Mouse (Mus musculus): ENCODE results near the gene Dnmt3a. TPM values are rescaled to one million over a fixed set of nuclear protein-coding genes. Genes with fewer than 3 reads are reported as not detected.

Gene Dnmt3a
- 12.0 and 13.2 TPM in 2 replicates for polyA plus RNA-seq (2012; rRNA removed)

- DNase-seq (ENCODE audit: low read depth): no peak
Observed at GRCm38 (mm10) chr12:3805852-3806251, at the start of gene Dnmt3a. Gene Dnmt3a (plus strand): TSS chr12:3806007.

GRCm38 (mm10) chr12:3756216-3756615, 49.6 kb upstream of the Dnmt3a start:
- DNase-seq (ENCODE audit: low read depth): no peak

- DNase-seq (ENCODE audit: low read depth): no peak
Observed at GRCm38 (mm10) chr12:3758127-3758526, 47.7 kb upstream of the Dnmt3a start.

- no peak for DNase-seq (ENCODE audit: low read depth)
Observed at GRCm38 (mm10) chr12:3759419-3759818, 46.4 kb upstream of the Dnmt3a start.

GRCm38 (mm10) chr12:3760876-3761590, 44.8 kb upstream of the Dnmt3a start:
- DNase-seq (ENCODE audit: low read depth): no peak

GRCm38 (mm10) chr12:3761591-3762295, 44.1 kb upstream of the Dnmt3a start:
- no peak for DNase-seq (ENCODE audit: low read depth)

- no peak for DNase-seq (ENCODE audit: low read depth)
Observed at GRCm38 (mm10) chr12:3764191-3764804, 41.5 kb upstream of the Dnmt3a start.

- DNase-seq (ENCODE audit: low read depth): no peak
Observed at GRCm38 (mm10) chr12:3767360-3767759, 38.4 kb upstream of the Dnmt3a start.

GRCm38 (mm10) chr12:3768391-3768790, 37.4 kb upstream of the Dnmt3a start:
- no peak for DNase-seq (ENCODE audit: low read depth)

- DNase-seq (ENCODE audit: low read depth): no peak
Observed at GRCm38 (mm10) chr12:3770546-3770945, 35.3 kb upstream of the Dnmt3a start.

GRCm38 (mm10) chr12:3771080-3771479, 34.7 kb upstream of the Dnmt3a start:
- no peak for DNase-seq (ENCODE audit: low read depth)

- no peak for DNase-seq (ENCODE audit: low read depth)
Observed at GRCm38 (mm10) chr12:3773643-3774042, 32.2 kb upstream of the Dnmt3a start.

GRCm38 (mm10) chr12:3776015-3776414, 29.8 kb upstream of the Dnmt3a start:
- no peak for DNase-seq (ENCODE audit: low read depth)

GRCm38 (mm10) chr12:3777682-3778081, 28.1 kb upstream of the Dnmt3a start:
- DNase-seq (ENCODE audit: low read depth): no peak

- no peak for DNase-seq (ENCODE audit: low read depth)
Observed at GRCm38 (mm10) chr12:3778286-3778685, 27.5 kb upstream of the Dnmt3a start.

- no peak for DNase-seq (ENCODE audit: low read depth)
Observed at GRCm38 (mm10) chr12:3779639-3780038, 26.2 kb upstream of the Dnmt3a start.

- DNase-seq (ENCODE audit: low read depth): no peak
Observed at GRCm38 (mm10) chr12:3780405-3780891, 25.4 kb upstream of the Dnmt3a start.

GRCm38 (mm10) chr12:3780931-3781471, 24.8 kb upstream of the Dnmt3a start:
- DNase-seq (ENCODE audit: low read depth): no peak

- no peak for DNase-seq (ENCODE audit: low read depth)
Observed at GRCm38 (mm10) chr12:3781482-3781881, 24.3 kb upstream of the Dnmt3a start.

GRCm38 (mm10) chr12:3783196-3783825, 22.5 kb upstream of the Dnmt3a start:
- no peak for DNase-seq (ENCODE audit: low read depth)

GRCm38 (mm10) chr12:3784258-3784657, 21.5 kb upstream of the Dnmt3a start:
- DNase-seq (ENCODE audit: low read depth): no peak

GRCm38 (mm10) chr12:3784729-3785128, 21.1 kb upstream of the Dnmt3a start:
- DNase-seq (ENCODE audit: low read depth): no peak
